ENCODE assay signal across 10 mouse cellular contexts in genomic region chr11:80335609-80336350, GRCm38 (mm10). TPM values are rescaled to one million over a fixed set of nuclear protein-coding genes. Genes with fewer than 3 reads are reported as not detected.
A peak's percentile ranks its signal among the peaks of the same experiment; 100 is the strongest.
DNase-seq lines count a peak whose midpoint lies in the region; ATAC-seq lines count a peak whose summit lies in the region.
"Had no signal": no experiment of that assay in that cellular context is flagged by ENCODE, and none has a peak within 500 bp of the region (broad histone marks: within the 10 kb centered on the region; RNA-seq: fewer than 3 reads in every experiment).

No protein-coding gene starts in this region.

- no peak for ATAC-seq in heart, embryonic 14.5 days (ENCODE audit: insufficient number of reproducible peaks, insufficient read depth, low FRiP score, low read depth)
- ATAC-seq in hindbrain, embryonic 13.5 days (ENCODE audit: low FRiP score), result peak; percentile 88
- peak; percentile 90 for ATAC-seq in neural tube, embryonic 14.5 days (ENCODE audit: low read depth)

- no peaks in the 10 kb centered on the region for H3K36me3 ChIP-seq in heart, embryonic 14.5 days (ENCODE audit: control insufficient read depth, insufficient read depth, low read length)
- H3K36me3 ChIP-seq in hindbrain, embryonic 13.5 days, result 0 out of 2 replicates have a peak, but pooled peaks cover 3% of the 10 kb centered on the region
- no peaks in the 10 kb centered on the region for H3K36me3 ChIP-seq in neural tube, embryonic 14.5 days (ENCODE audit: control insufficient read depth, insufficient read depth, low read length)

- no peak overlapping the region for H3K9ac ChIP-seq in heart, embryonic 14.5 days (ENCODE audit: low read length)
- H3K9ac ChIP-seq in hindbrain, embryonic 13.5 days, result peak overlapping the region; percentile 49; the same call in 1 of the 2 replicates
- H3K9ac ChIP-seq in neural tube, embryonic 14.5 days (replicated peaks; ENCODE audit: low read depth, low read length), result no peak overlapping the region

- no peak overlapping the region for H3K27ac ChIP-seq in heart, embryonic 14.5 days (replicated peaks in 1 of 2; ENCODE audit: control insufficient read depth in 1 of 2, insufficient read depth in 1 of 2, low read depth in 2 of 2, low read length in 2 of 2)
- H3K27ac ChIP-seq in hindbrain, embryonic 13.5 days, result peak overlapping the region; percentile 85
- H3K27ac ChIP-seq in neural tube, embryonic 14.5 days (ENCODE audit: low read depth, low read length), result peak overlapping the region; percentile 52

- 0 out of 2 replicates have a peak overlapping the region, but pooled peaks have one; percentile 11 for H3K4me2 ChIP-seq in heart, embryonic 14.5 days (ENCODE audit: low read length)
- H3K4me2 ChIP-seq in hindbrain, embryonic 13.5 days, result no peak overlapping the region
- no peak overlapping the region for H3K4me2 ChIP-seq in neural tube, embryonic 14.5 days (ENCODE audit: low read depth, low read length)

- DNase-seq in heart, postnatal 36 days, result no peak
- peak; percentile 87 for DNase-seq in embryo, embryonic 10.5 days (ENCODE audit: low spot score)
- DNase-seq in thymus, postnatal 10 days (ENCODE audit: low spot score in 2 of 2), result no peak
- no peak for DNase-seq in thymus, postnatal 0 days (ENCODE audit: low spot score)
- DNase-seq in gastrocnemius, postnatal 14 days, result no peak
- DNase-seq: heart, postnatal 4 days; spleen, adult 18-20 months had no signal

- H3K4me3 ChIP-seq in heart, embryonic 14.5 days (ENCODE audit: control insufficient read depth in 1 of 2, insufficient read depth in 1 of 2, low read depth in 1 of 2, low read length in 2 of 2), result no peak overlapping the region
- no peak overlapping the region for H3K4me3 ChIP-seq in hindbrain, embryonic 13.5 days
- H3K4me3 ChIP-seq in neural tube, embryonic 14.5 days (ENCODE audit: low read depth, low read length), result no peak overlapping the region

- H3K4me1 ChIP-seq in heart, embryonic 14.5 days (ENCODE audit: control insufficient read depth in 2 of 2, insufficient read depth in 2 of 2, low read length in 2 of 2), result peaks cover 6 to 9% of the 10 kb centered on the region in 2 experiments; a peak in 2 of 4 replicates
- H3K4me1 ChIP-seq in hindbrain, embryonic 13.5 days (replicated peaks), result peaks cover 24% of the 10 kb centered on the region
- H3K4me1 ChIP-seq in neural tube, embryonic 14.5 days (ENCODE audit: control insufficient read depth, insufficient read depth, low read length), result peaks cover 13% of the 10 kb centered on the region

- WGBS in heart, embryonic 14.5 days, result 10% methylated on average over 7 of the region's 7 CpGs
- WGBS in hindbrain, embryonic 13.5 days, result 1% methylated on average over 7 of the region's 7 CpGs
- WGBS in neural tube, embryonic 14.5 days, result under 1% methylated on average over 7 of the region's 7 CpGs

- H3K27me3 ChIP-seq in heart, embryonic 14.5 days (ENCODE audit: control insufficient read depth, insufficient read depth, low read length), result no peaks in the 10 kb centered on the region; the same call in 1 of the 2 replicates
- H3K27me3 ChIP-seq in hindbrain, embryonic 13.5 days, result no peaks in the 10 kb centered on the region
- H3K27me3 ChIP-seq in neural tube, embryonic 14.5 days (ENCODE audit: control insufficient read depth, insufficient read depth, low read length), result no peaks in the 10 kb centered on the region

- H3K9me3 ChIP-seq in heart, embryonic 14.5 days (ENCODE audit: control insufficient read depth, low read length), result no peaks in the 10 kb centered on the region
- no peaks in the 10 kb centered on the region for H3K9me3 ChIP-seq in hindbrain, embryonic 13.5 days
- no peaks in the 10 kb centered on the region for H3K9me3 ChIP-seq in neural tube, embryonic 14.5 days (ENCODE audit: control insufficient read depth, low read length)

- intact Hi-C loops in heart, postnatal 36 days (cut with DNase I), result no loop called here
- intact Hi-C loops in gastrocnemius, postnatal 14 days (cut with DNase I; ENCODE audit: low total_unique reads), result no loop called here

RNA-seq across cellular contexts. Expression of gene Rhbdl3, which starts 35.1 kb away (rescaled TPM):
- polyA plus RNA-seq in heart, embryonic 14.5 days (2014; fragmentation: Nextera tagmentation; extraction: Ambion mirVana), result 1.0 and 1.7 TPM in 2 replicates
- total RNA-seq in heart, postnatal 36 days (2021), result 1 to 10 TPM; 7.2 to 7.9 TPM
- polyA plus RNA-seq in hindbrain, embryonic 13.5 days (2015; fragmentation: Nextera tagmentation; extraction: Ambion mirVana), result 14.0 and 16.0 TPM in 2 replicates
- 3.8 and 6.5 TPM in 2 replicates for polyA plus RNA-seq in neural tube, embryonic 14.5 days (2014; fragmentation: Nextera tagmentation; extraction: Ambion mirVana)
- 6.3 and 6.8 TPM in 2 replicates for polyA plus RNA-seq in thymus, postnatal 0 days (2015; fragmentation: Nextera tagmentation; extraction: Ambion mirVana)
- total RNA-seq in gastrocnemius, postnatal 14 days (2021), result 10 to 100 TPM; 10.6 to 11.4 TPM

RNA-seq across cellular contexts. Expression of gene 5730455P16Rik, which starts 42.1 kb away (rescaled TPM):
- 17.1 and 19.8 TPM in 2 replicates for polyA plus RNA-seq in heart, embryonic 14.5 days (2014; fragmentation: Nextera tagmentation; extraction: Ambion mirVana)
- 10 to 100 TPM; 22.0 to 22.8 TPM for total RNA-seq in heart, postnatal 36 days (2021)
- polyA plus RNA-seq in hindbrain, embryonic 13.5 days (2015; fragmentation: Nextera tagmentation; extraction: Ambion mirVana), result 30.8 and 37.3 TPM in 2 replicates
- 37.2 and 46.4 TPM in 2 replicates for polyA plus RNA-seq in neural tube, embryonic 14.5 days (2014; fragmentation: Nextera tagmentation; extraction: Ambion mirVana)
- polyA plus RNA-seq in thymus, postnatal 0 days (2015; fragmentation: Nextera tagmentation; extraction: Ambion mirVana), result 12.6 and 18.0 TPM in 2 replicates
- 10 to 100 TPM; 24.3 to 28.6 TPM for total RNA-seq in gastrocnemius, postnatal 14 days (2021)

RNA-seq across cellular contexts. Expression of gene Zfp207, which starts 47.3 kb away (rescaled TPM):
- 163 and 165 TPM in 2 replicates for polyA plus RNA-seq in heart, embryonic 14.5 days (2014; fragmentation: Nextera tagmentation; extraction: Ambion mirVana)
- 10 to 100 TPM; 64.0 to 74.5 TPM for total RNA-seq in heart, postnatal 36 days (2021)
- polyA plus RNA-seq in hindbrain, embryonic 13.5 days (2015; fragmentation: Nextera tagmentation; extraction: Ambion mirVana), result 210 and 214 TPM in 2 replicates
- 211 and 212 TPM in 2 replicates for polyA plus RNA-seq in neural tube, embryonic 14.5 days (2014; fragmentation: Nextera tagmentation; extraction: Ambion mirVana)
- polyA plus RNA-seq in thymus, postnatal 0 days (2015; fragmentation: Nextera tagmentation; extraction: Ambion mirVana), result 230 and 243 TPM in 2 replicates
- total RNA-seq in gastrocnemius, postnatal 14 days (2021), result 10 to 100 TPM; 61.4 to 64.0 TPM

Comparison
In these comparisons a context has a peak if more than half of its experiments do, and no peak if none do; other contexts are left out.
1. H3K27ac ChIP-seq: peak in hindbrain, embryonic 13.5 days (single experiment) and neural tube, embryonic 14.5 days (single experiment); none in heart, embryonic 14.5 days (0 of 2).